Mouse (Mus musculus): Measurements from ENCODE around the gene Lag3. TPM values are rescaled to one million over a fixed set of nuclear protein-coding genes. Genes with fewer than 3 reads are reported as not detected.

The Lag3 gene
- polyA plus RNA-seq, 1 experiment from 2014 or later: 1.2 TPM

- Histone ChIP-seq H3K4me1 (peaks cover 76% of the 10 kb centered on the region), H3K9me3 (no peaks in the 10 kb centered on the region), H3K36me3 (replicated peaks) (peaks cover 32% of the 10 kb centered on the region), H3K4me3 (peak overlapping the region; percentile 92), H3K27me3 (replicated peaks; ENCODE audit: low read depth, poor library complexity, severe bottlenecking) (no peaks in the 10 kb centered on the region), H3K27ac (replicated peaks) (peak overlapping the region; percentile 100)
- DNase-seq (ENCODE audit: low spot score): peak; percentile 96
- WGBS: under 1% methylated on average over 88 of the region's 89 CpGs
Observed at GRCm38 (mm10) chr6:124917518-124918330, 6.2 kb upstream of the Lag3 start.

GRCm38 (mm10) chr6:124916695-124917517 lies 5.4 kb upstream of the Lag3 start:
- Histone ChIP-seq H3K4me3 (peak overlapping the region; percentile 92), H3K9me3 (no peaks in the 10 kb centered on the region), H3K4me1 (peaks cover 78% of the 10 kb centered on the region), H3K36me3 (replicated peaks) (peaks cover 36% of the 10 kb centered on the region), H3K27ac (replicated peaks) (peak overlapping the region; percentile 100), H3K27me3 (replicated peaks; ENCODE audit: low read depth, poor library complexity, severe bottlenecking) (peaks cover 6% of the 10 kb centered on the region)
- DNase-seq (ENCODE audit: low spot score): peak; percentile 92
- WGBS: under 1% methylated on average over 67 of the region's 67 CpGs

GRCm38 (mm10) chr6:124915942-124916694 lies 4.6 kb upstream of the Lag3 start:
- Histone ChIP-seq H3K4me1 (peaks cover 78% of the 10 kb centered on the region), H3K27ac (replicated peaks) (peak overlapping the region; percentile 100), H3K36me3 (replicated peaks) (peaks cover 36% of the 10 kb centered on the region), H3K4me3 (peak overlapping the region; percentile 92), H3K9me3 (no peaks in the 10 kb centered on the region), H3K27me3 (replicated peaks; ENCODE audit: low read depth, poor library complexity, severe bottlenecking) (peaks cover 14% of the 10 kb centered on the region)
- DNase-seq (ENCODE audit: low spot score): peak; percentile 40
- WGBS: 5% methylated on average over 12 of the region's 12 CpGs

GRCm38 (mm10) chr6:124915160-124915941 lies 3.8 kb upstream of the Lag3 start:
- Histone ChIP-seq H3K36me3 (replicated peaks) (peaks cover 36% of the 10 kb centered on the region), H3K4me3 (peak overlapping the region; percentile 92), H3K9me3 (no peaks in the 10 kb centered on the region), H3K27ac (replicated peaks) (peak overlapping the region; percentile 100), H3K27me3 (replicated peaks; ENCODE audit: low read depth, poor library complexity, severe bottlenecking) (peaks cover 22% of the 10 kb centered on the region), H3K4me1 (peaks cover 78% of the 10 kb centered on the region)
- DNase-seq (ENCODE audit: low spot score): peak; percentile 56
- 15% methylated on average over 22 of the region's 22 CpGs for WGBS

GRCm38 (mm10) chr6:124914511-124914910 lies 3.0 kb upstream of the Lag3 start:
- peaks cover 78% of the 10 kb centered on the region for H3K4me1 ChIP-seq
- H3K27ac ChIP-seq (replicated peaks): peak overlapping the region; percentile 100
- DNase-seq (ENCODE audit: low spot score): no peak

GRCm38 (mm10) chr6:124913721-124914285 lies 2.3 kb upstream of the Lag3 start:
- H3K27ac ChIP-seq (replicated peaks): peak overlapping the region; percentile 41

More at GRCm38 (mm10) chr6:124914511-124914910, 3.0 kb upstream of the Lag3 start:
- Histone ChIP-seq H3K9me3 (no peaks in the 10 kb centered on the region), H3K4me3 (peak overlapping the region; percentile 92), H3K36me3 (replicated peaks) (peaks cover 36% of the 10 kb centered on the region), H3K27me3 (replicated peaks; ENCODE audit: low read depth, poor library complexity, severe bottlenecking) (peaks cover 30% of the 10 kb centered on the region)
- WGBS: 82% methylated on average over 7 of the region's 7 CpGs

GRCm38 (mm10) chr6:124913214-124913613 lies 1.7 kb upstream of the Lag3 start:
- Histone ChIP-seq H3K4me1 (peaks cover 65% of the 10 kb centered on the region), H3K27ac (replicated peaks) (peak overlapping the region; percentile 41; the same call in 1 of the 2 replicates), H3K4me3 (no peak overlapping the region), H3K9me3 (no peaks in the 10 kb centered on the region), H3K27me3 (replicated peaks; ENCODE audit: low read depth, poor library complexity, severe bottlenecking) (peaks cover 43% of the 10 kb centered on the region), H3K36me3 (replicated peaks) (peaks cover 36% of the 10 kb centered on the region)
- DNase-seq (ENCODE audit: low spot score): no peak
- 73% methylated on average over 6 of the region's 6 CpGs for WGBS

More at GRCm38 (mm10) chr6:124913721-124914285, 2.3 kb upstream of the Lag3 start:
- no peak for DNase-seq (ENCODE audit: low spot score)
- peaks cover 71% of the 10 kb centered on the region for H3K4me1 ChIP-seq
- H3K9me3 ChIP-seq: no peaks in the 10 kb centered on the region
- H3K4me3 ChIP-seq: peak overlapping the region; percentile 25; the same call in 1 of the 2 replicates
- H3K27me3 ChIP-seq (replicated peaks; ENCODE audit: low read depth, poor library complexity, severe bottlenecking): peaks cover 37% of the 10 kb centered on the region
- 58% methylated on average over 14 of the region's 14 CpGs for WGBS
- H3K36me3 ChIP-seq (replicated peaks): peaks cover 36% of the 10 kb centered on the region

GRCm38 (mm10) chr6:124910032-124910431 lies 1.5 kb downstream of the Lag3 start:
- H3K27ac ChIP-seq (replicated peaks): peak overlapping the region; percentile 83
- no peaks in the 10 kb centered on the region for H3K9me3 ChIP-seq
- DNase-seq (ENCODE audit: low spot score): peak; percentile 59
- peaks cover 50% of the 10 kb centered on the region for H3K4me1 ChIP-seq
- WGBS: 3% methylated on average over 32 of the region's 32 CpGs
- H3K36me3 ChIP-seq (replicated peaks): peaks cover 27% of the 10 kb centered on the region
- H3K27me3 ChIP-seq (replicated peaks; ENCODE audit: low read depth, poor library complexity, severe bottlenecking): peaks cover 51% of the 10 kb centered on the region
- H3K4me3 ChIP-seq: peak overlapping the region; percentile 51

- 86% methylated on average over 1 of the region's 1 CpGs for WGBS
- Histone ChIP-seq H3K27me3 (replicated peaks; ENCODE audit: low read depth, poor library complexity, severe bottlenecking) (peaks cover 51% of the 10 kb centered on the region), H3K4me3 (no peak overlapping the region), H3K27ac (replicated peaks) (no peak overlapping the region), H3K4me1 (peaks cover 50% of the 10 kb centered on the region), H3K9me3 (no peaks in the 10 kb centered on the region), H3K36me3 (replicated peaks) (peaks cover 5% of the 10 kb centered on the region)
- no peak for DNase-seq (ENCODE audit: low spot score)
Observed at GRCm38 (mm10) chr6:124907767-124908166, 3.7 kb downstream of the Lag3 start.

- DNase-seq (ENCODE audit: low spot score): no peak
- H3K4me3 ChIP-seq: peak overlapping the region; percentile 65
Observed at GRCm38 (mm10) chr6:124904991-124905860, 6.3 kb downstream of the Lag3 start.

More at GRCm38 (mm10) chr6:124904991-124905860, 6.3 kb downstream of the Lag3 start:
- Histone ChIP-seq H3K27me3 (replicated peaks; ENCODE audit: low read depth, poor library complexity, severe bottlenecking) (peaks cover 28% of the 10 kb centered on the region), H3K9me3 (no peaks in the 10 kb centered on the region), H3K36me3 (replicated peaks) (no peaks in the 10 kb centered on the region), H3K4me1 (peaks cover 32% of the 10 kb centered on the region), H3K27ac (replicated peaks) (peak overlapping the region; percentile 98)
- WGBS: 25% methylated on average over 16 of the region's 16 CpGs

Measured in embryonic facial prominence, embryonic 10.5 days (tissue).